Mouse (Mus musculus): Measurements from ENCODE around the gene Hist1h3b. TPM values are rescaled to one million over a fixed set of nuclear protein-coding genes. Genes with fewer than 3 reads are reported as not detected.
"Not testable (repeated sequence)": the region's sequence is repeated elsewhere in the genome, so short reads cannot be mapped to it uniquely, and the experiment has no call there.

The Hist1h3b gene
- polyA plus RNA-seq, 1 experiment from 2014 or later: 16.6 TPM

- not testable (repeated sequence) for ATAC-seq; H3K9me3 ChIP-seq (replicated peaks); H3K36me3 ChIP-seq; H3K27me3 ChIP-seq (replicated peaks); H3K4me3 ChIP-seq; H3K9ac ChIP-seq; H3K4me2 ChIP-seq
- H3K4me1 ChIP-seq: peaks cover 55% of the 10 kb centered on the region
- 74% methylated on average over 2 of the region's 2 CpGs for WGBS (ENCODE audit: insufficient replicate concordance)
- H3K27ac ChIP-seq: 0 out of 2 replicates have a peak within 1 kb of the TSS, but pooled peaks have one; percentile 8
These were observed 17.5 kb downstream of the Hist1h3b start, which contains the start of gene Trim38 for GRCm38 (mm10) chr13:23769613-23770012. Gene Trim38, plus strand, starts transcription at chr13:23769913.

- H3K4me1 ChIP-seq: peaks cover 46% of the 10 kb centered on the region
- H3K9me3 ChIP-seq (replicated peaks): no peaks in the 10 kb centered on the region
- ATAC-seq: peak; percentile 99
- H3K9ac ChIP-seq: peak overlapping the region; percentile 63
- peak overlapping the region; percentile 40 for H3K4me3 ChIP-seq
- H3K36me3 ChIP-seq: no peaks in the 10 kb centered on the region
- H3K27me3 ChIP-seq (replicated peaks): no peaks in the 10 kb centered on the region
- H3K4me2 ChIP-seq: peak overlapping the region; percentile 70
- peak overlapping the region; percentile 62 for H3K27ac ChIP-seq
- 14% methylated on average over 21 of the region's 21 CpGs for WGBS (ENCODE audit: insufficient replicate concordance)
These were observed 20.7 kb downstream of the Hist1h3b start for GRCm38 (mm10) chr13:23772561-23773313.

- no peak overlapping the region for H3K4me2 ChIP-seq
- WGBS (ENCODE audit: insufficient replicate concordance): 74% methylated on average over 7 of the region's 7 CpGs
These were observed 26.3 kb downstream of the Hist1h3b start for GRCm38 (mm10) chr13:23778339-23778738.

GRCm38 (mm10) chr13:23779025-23779424, 27.0 kb downstream of the Hist1h3b start:
- 50% methylated on average over 4 of the region's 4 CpGs for WGBS (ENCODE audit: insufficient replicate concordance)
- Histone ChIP-seq H3K9me3 (replicated peaks) (no peaks in the 10 kb centered on the region), H3K4me3 (no peak overlapping the region), H3K36me3 (no peaks in the 10 kb centered on the region), H3K4me2 (no peak overlapping the region), H3K27me3 (replicated peaks) (0 out of 2 replicates have a peak, but pooled peaks cover 2% of the 10 kb centered on the region), H3K9ac (no peak overlapping the region), H3K27ac (no peak overlapping the region), H3K4me1 (peaks cover 24% of the 10 kb centered on the region)
- 0 out of 2 replicates have a peak, but pooled peaks have one; percentile 37 for ATAC-seq

More at GRCm38 (mm10) chr13:23778339-23778738, 26.3 kb downstream of the Hist1h3b start:
- ATAC-seq: no peak
- H3K4me1 ChIP-seq: peaks cover 31% of the 10 kb centered on the region
- no peaks in the 10 kb centered on the region for H3K36me3 ChIP-seq
- H3K9ac ChIP-seq: no peak overlapping the region
- H3K9me3 ChIP-seq (replicated peaks): no peaks in the 10 kb centered on the region
- no peak overlapping the region for H3K27ac ChIP-seq
- H3K4me3 ChIP-seq: no peak overlapping the region
- no peaks in the 10 kb centered on the region for H3K27me3 ChIP-seq (replicated peaks)

- Histone ChIP-seq H3K36me3 (no peaks in the 10 kb centered on the region), H3K9ac (no peak overlapping the region), H3K4me2 (no peak overlapping the region), H3K4me3 (no peak overlapping the region), H3K4me1 (no peaks in the 10 kb centered on the region), H3K27me3 (replicated peaks) (no peaks in the 10 kb centered on the region), H3K27ac (no peak overlapping the region), H3K9me3 (replicated peaks) (no peaks in the 10 kb centered on the region)
- no peak for ATAC-seq
- 22% methylated on average over 2 of the region's 2 CpGs for WGBS (ENCODE audit: insufficient replicate concordance)
These were observed 40.5 kb downstream of the Hist1h3b start for GRCm38 (mm10) chr13:23792520-23792919.

- H3K9ac ChIP-seq: no peak overlapping the region
- H3K4me1 ChIP-seq: 0 out of 2 replicates have a peak, but pooled peaks cover 4% of the 10 kb centered on the region
- H3K4me3 ChIP-seq: no peak overlapping the region
- no peaks in the 10 kb centered on the region for H3K9me3 ChIP-seq (replicated peaks)
- 24% methylated on average over 5 of the region's 5 CpGs for WGBS (ENCODE audit: insufficient replicate concordance)
- H3K27ac ChIP-seq: no peak overlapping the region
- ATAC-seq: no peak
- no peak overlapping the region for H3K4me2 ChIP-seq
- H3K27me3 ChIP-seq (replicated peaks): no peaks in the 10 kb centered on the region
- H3K36me3 ChIP-seq: no peaks in the 10 kb centered on the region
These were observed 47.3 kb downstream of the Hist1h3b start for GRCm38 (mm10) chr13:23799405-23799804.

Small RNA genes lying within 50 kb of the gene (microRNA-seq; reads per million reads assigned to microRNA genes)
- not detected for gene Gm44314
- not detected for gene Gm44484

Other genes with a start within 250 kb of the Hist1h3b start
- 4.4 and 4.7 TPM in 2 replicates for gene Hist1h4h, start 221.2 kb upstream of the Hist1h3b start, polyA plus RNA-seq (2016; fragmentation: Nextera tagmentation; extraction: Ambion mirVana)
- 7.8 and 13.9 TPM in 2 replicates for gene Hist1h2af, start 218.4 kb upstream of the Hist1h3b start, polyA plus RNA-seq (2016; fragmentation: Nextera tagmentation; extraction: Ambion mirVana)
- 12.9 and 16.3 TPM in 2 replicates for gene Hist1h3g, start 216.8 kb upstream of the Hist1h3b start, polyA plus RNA-seq (2016; fragmentation: Nextera tagmentation; extraction: Ambion mirVana)
- gene Hist1h2bh, start 208.9 kb upstream of the Hist1h3b start, polyA plus RNA-seq (2016; fragmentation: Nextera tagmentation; extraction: Ambion mirVana): 1.4 and 1.5 TPM in 2 replicates
- 1.3 and 1.6 TPM in 2 replicates for gene Hist1h3f, start 208.2 kb upstream of the Hist1h3b start, polyA plus RNA-seq (2016; fragmentation: Nextera tagmentation; extraction: Ambion mirVana)
- gene Hist1h4f, start 200.6 kb upstream of the Hist1h3b start, polyA plus RNA-seq (2016; fragmentation: Nextera tagmentation; extraction: Ambion mirVana): 1.1 and 1.6 TPM in 2 replicates
- 0.89 and 0.93 TPM in 2 replicates for gene Hist1h1d, start 199.0 kb upstream of the Hist1h3b start, polyA plus RNA-seq (2016; fragmentation: Nextera tagmentation; extraction: Ambion mirVana)
- 4.9 and 6.2 TPM in 2 replicates for gene Hist1h3e, start 189.9 kb upstream of the Hist1h3b start, polyA plus RNA-seq (2016; fragmentation: Nextera tagmentation; extraction: Ambion mirVana)
- 106 and 109 TPM in 2 replicates for gene Hist1h2ae, start 181.0 kb upstream of the Hist1h3b start, polyA plus RNA-seq (2016; fragmentation: Nextera tagmentation; extraction: Ambion mirVana)
- gene Hist1h2bg, start 180.9 kb upstream of the Hist1h3b start, polyA plus RNA-seq (2016; fragmentation: Nextera tagmentation; extraction: Ambion mirVana): 10.7 and 14.4 TPM in 2 replicates
- gene Hist1h2bf, start 178.1 kb upstream of the Hist1h3b start, polyA plus RNA-seq (2016; fragmentation: Nextera tagmentation; extraction: Ambion mirVana): 7.1 and 9.9 TPM in 2 replicates
- 1.2 and 3.1 TPM in 2 replicates for gene Hist1h2ad, start 177.9 kb upstream of the Hist1h3b start, polyA plus RNA-seq (2016; fragmentation: Nextera tagmentation; extraction: Ambion mirVana)
- 5.3 and 6.2 TPM in 2 replicates for gene Hist1h3d, start 176.5 kb upstream of the Hist1h3b start, polyA plus RNA-seq (2016; fragmentation: Nextera tagmentation; extraction: Ambion mirVana)
- gene Hist1h4d, start 170.7 kb upstream of the Hist1h3b start, polyA plus RNA-seq (2016; fragmentation: Nextera tagmentation; extraction: Ambion mirVana): 128 and 134 TPM in 2 replicates
- 2.1 and 2.2 TPM in 2 replicates for gene Hist1h2be, start 131.1 kb upstream of the Hist1h3b start, polyA plus RNA-seq (2016; fragmentation: Nextera tagmentation; extraction: Ambion mirVana)
- 26.5 and 27.9 TPM in 2 replicates for gene Hist1h1e, start 129.7 kb upstream of the Hist1h3b start, polyA plus RNA-seq (2016; fragmentation: Nextera tagmentation; extraction: Ambion mirVana)
- 0.91 and 1.3 TPM in 2 replicates for gene Hist1h2ac, start 68.3 kb upstream of the Hist1h3b start, polyA plus RNA-seq (2016; fragmentation: Nextera tagmentation; extraction: Ambion mirVana)
- 75.3 and 75.6 TPM in 2 replicates for gene Hist1h2bc, start 68.1 kb upstream of the Hist1h3b start, polyA plus RNA-seq (2016; fragmentation: Nextera tagmentation; extraction: Ambion mirVana)
- not detected in 2 replicates for gene Hist1h1t, start 56.5 kb upstream of the Hist1h3b start, polyA plus RNA-seq (2016; fragmentation: Nextera tagmentation; extraction: Ambion mirVana)
- gene Hist1h4c, start 53.8 kb upstream of the Hist1h3b start, polyA plus RNA-seq (2016; fragmentation: Nextera tagmentation; extraction: Ambion mirVana): 8.6 and 11.6 TPM in 2 replicates
- 4.9 and 5.7 TPM in 2 replicates for gene Hfe, start 41.4 kb upstream of the Hist1h3b start, polyA plus RNA-seq (2016; fragmentation: Nextera tagmentation; extraction: Ambion mirVana)
- 56.9 and 57.2 TPM in 2 replicates for gene Hist1h1c, start 13.5 kb upstream of the Hist1h3b start, polyA plus RNA-seq (2016; fragmentation: Nextera tagmentation; extraction: Ambion mirVana)
- gene Hist1h3c, start 6.7 kb upstream of the Hist1h3b start, polyA plus RNA-seq (2016; fragmentation: Nextera tagmentation; extraction: Ambion mirVana): 4.8 and 6.7 TPM in 2 replicates
- gene Hist1h2bb, start 5.5 kb upstream of the Hist1h3b start, polyA plus RNA-seq (2016; fragmentation: Nextera tagmentation; extraction: Ambion mirVana): 4.6 and 5.5 TPM in 2 replicates
- 70.3 TPM in 2 replicates for gene Hist1h2ab, start 1.1 kb upstream of the Hist1h3b start, polyA plus RNA-seq (2016; fragmentation: Nextera tagmentation; extraction: Ambion mirVana)
- gene Hist1h4b, start 4.7 kb downstream of the Hist1h3b start, polyA plus RNA-seq (2016; fragmentation: Nextera tagmentation; extraction: Ambion mirVana): 4.5 and 5.7 TPM in 2 replicates
- gene Hist1h4a, start 9.0 kb downstream of the Hist1h3b start, polyA plus RNA-seq (2016; fragmentation: Nextera tagmentation; extraction: Ambion mirVana): 0.44 and 0.93 TPM in 2 replicates
- gene Hist1h3a, start 10.1 kb downstream of the Hist1h3b start, polyA plus RNA-seq (2016; fragmentation: Nextera tagmentation; extraction: Ambion mirVana): 5.5 and 6.8 TPM in 2 replicates
- 4.9 and 5.8 TPM in 2 replicates for gene Hist1h1a, start 11.4 kb downstream of the Hist1h3b start, polyA plus RNA-seq (2016; fragmentation: Nextera tagmentation; extraction: Ambion mirVana)
- not detected in 2 replicates for gene Trim38, start 17.6 kb downstream of the Hist1h3b start, polyA plus RNA-seq (2016; fragmentation: Nextera tagmentation; extraction: Ambion mirVana)
- 0.35 and 0.43 TPM in 2 replicates for gene Slc17a2, start 54.7 kb downstream of the Hist1h3b start, polyA plus RNA-seq (2016; fragmentation: Nextera tagmentation; extraction: Ambion mirVana)
- 0.72 and 0.79 TPM in 2 replicates for gene Slc17a3, start 87.2 kb downstream of the Hist1h3b start, polyA plus RNA-seq (2016; fragmentation: Nextera tagmentation; extraction: Ambion mirVana)
- not detected in 2 replicates for gene Slc17a1, start 115.5 kb downstream of the Hist1h3b start, polyA plus RNA-seq (2016; fragmentation: Nextera tagmentation; extraction: Ambion mirVana)
- 0.06 TPM in 1 of 2 replicates, not detected in the other for gene Slc17a4, start 162.7 kb downstream of the Hist1h3b start, polyA plus RNA-seq (2016; fragmentation: Nextera tagmentation; extraction: Ambion mirVana)
- not detected in 2 replicates for gene Hist1h2ba, start 181.9 kb downstream of the Hist1h3b start, polyA plus RNA-seq (2016; fragmentation: Nextera tagmentation; extraction: Ambion mirVana)
- gene Hist1h2aa, start 182.2 kb downstream of the Hist1h3b start, polyA plus RNA-seq (2016; fragmentation: Nextera tagmentation; extraction: Ambion mirVana): not detected in 2 replicates
- not detected in 2 replicates for gene Scgn, start 238.9 kb downstream of the Hist1h3b start, polyA plus RNA-seq (2016; fragmentation: Nextera tagmentation; extraction: Ambion mirVana)